Mouse (Mus musculus) lung, embryonic 14.5 days (tissue): ENCODE results near the gene Rhoh. TPM values are rescaled to one million over a fixed set of nuclear protein-coding genes. Genes with fewer than 3 reads are reported as not detected.

ENCODE experiments used
- ATAC-seq: fragments of 200-750 bp; cut with Nextera tagmentation; 2 replicates; pipeline ENCODE4 v1.8.0; 2017; ENCODE audit warnings: mild to moderate bottlenecking, moderate TSS enrichment, moderate library complexity; ENCODE audit not compliant: insufficient read depth
- DNase-seq: peaks from one replicate; pipeline ENCODE4 v3.0.0-alpha.2; 2015
- H3K27ac ChIP-seq: fragments of 300-500 bp; sonication (generic); 2 replicates; pipeline ENCODE4 v1.5.1; 2014; ENCODE audit warnings: low read depth, mild to moderate bottlenecking, moderate library complexity
- H3K27me3 ChIP-seq: fragments of 300-500 bp; sonication (generic); 2 replicates; pipeline ENCODE4 v1.6.1; 2014; ENCODE audit warnings: low read length, control low read depth; ENCODE audit not compliant: insufficient read depth
- H3K36me3 ChIP-seq: fragments of 300-500 bp; sonication (generic); 2 replicates; pipeline ENCODE4 v1.6.1; 2014; ENCODE audit warnings: control low read depth; ENCODE audit not compliant: insufficient read depth
- H3K4me1 ChIP-seq: fragments of 300-500 bp; sonication (generic); 2 replicates; pipeline ENCODE4 v1.6.1; 2014; ENCODE audit warnings: antibody characterized with exemption, control low read depth; ENCODE audit not compliant: insufficient read depth
- H3K4me2 ChIP-seq: fragments of 300-500 bp; sonication (generic); 2 replicates; pipeline ENCODE4 v1.6.1; 2014; ENCODE audit warnings: mild to moderate bottlenecking
- H3K4me3 ChIP-seq: fragments of 300-500 bp; sonication (generic); 2 replicates; pipeline ENCODE4 v1.5.1; 2014; ENCODE audit warnings: low read depth, low read length
- H3K9ac ChIP-seq: fragments of 300-500 bp; sonication (generic); 2 replicates; pipeline ENCODE4 v1.6.1; 2014
- H3K9me3 ChIP-seq: fragments of 300-500 bp; sonication (generic); 2 replicates; pipeline ENCODE4 v1.6.1; 2016; ENCODE audit warnings: low read depth, low read length, control low read depth
- CTCF ChIP-seq: IDR thresholded peaks from 2 replicates; pipeline ENCODE4 v1.5.1; 2016; ENCODE audit warnings: antibody characterized with exemption, low read depth
- WGBS: fragments of 180-500 bp; shearing (Covaris S2); extraction: QIAGEN DNeasy Blood & Tissue Kit; methylation state at CpG from one replicate; pipeline ENCODE4 v1.1.7; 2014; 5-methylcytosine and 5-hydroxymethylcytosine counted together
- polyA plus RNA-seq: library from polyadenylated mRNA; unstranded; fragments of >200 nt; fragmentation: Nextera tagmentation; extraction: Ambion mirVana; gene quantifications from 2 replicates; pipeline ENCODE4 v1.2.1, GENCODE M21; 2014

Rhoh gene
- polyA plus RNA-seq, 1 experiment from 2014 or later: 0.76 TPM

DNA sequence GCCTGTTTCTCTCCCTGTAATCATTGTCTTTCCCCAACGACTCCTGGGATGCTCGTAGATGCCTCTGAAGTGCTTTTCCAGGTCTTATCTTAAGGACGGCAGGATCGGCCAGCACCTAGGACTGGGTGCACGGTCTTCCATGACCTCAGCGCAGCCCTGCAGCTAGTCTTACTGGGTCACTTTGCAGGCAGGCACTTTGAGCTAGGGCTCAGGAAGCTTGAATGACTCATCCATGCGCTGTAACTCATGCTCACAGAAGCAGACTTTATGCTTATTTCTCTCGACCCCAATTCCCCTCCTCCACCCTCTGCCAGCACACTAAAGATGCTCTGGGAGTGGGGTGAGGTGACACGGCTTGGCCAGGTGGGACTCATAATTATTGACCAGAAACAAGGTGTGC is 41.8 kb downstream of the Rhoh start:
- no peaks in the 10 kb centered on the region for H3K27me3 ChIP-seq
- H3K4me1 ChIP-seq: no peaks in the 10 kb centered on the region
- no peak overlapping the region for H3K4me3 ChIP-seq
- no peak overlapping the region for H3K9ac ChIP-seq
- peaks cover 16% of the 10 kb centered on the region; the same call in 1 of the 2 replicates for H3K9me3 ChIP-seq
- 80% methylated on average over 9 of the region's 9 CpGs for WGBS
- H3K36me3 ChIP-seq: no peaks in the 10 kb centered on the region
- DNase-seq (no peak), ATAC-seq (no peak)
- H3K27ac ChIP-seq: no peak overlapping the region
- TF ChIP-seq CTCF: no peak
- no peak overlapping the region for H3K4me2 ChIP-seq

GRCm38 (mm10) chr5:65904476-65904875 is 43.5 kb downstream of the Rhoh start:
- no peak for TF ChIP-seq CTCF
- H3K9ac ChIP-seq: no peak overlapping the region
- ATAC-seq: no peak
- WGBS: 92% methylated on average over 4 of the region's 4 CpGs
- no peak overlapping the region for H3K4me3 ChIP-seq
- H3K9me3 ChIP-seq: peaks cover 16% of the 10 kb centered on the region; the same call in 1 of the 2 replicates
- H3K27me3 ChIP-seq: no peaks in the 10 kb centered on the region
- no peaks in the 10 kb centered on the region for H3K4me1 ChIP-seq
- no peak for DNase-seq
- H3K36me3 ChIP-seq: no peaks in the 10 kb centered on the region
- no peak overlapping the region for H3K4me2 ChIP-seq
- H3K27ac ChIP-seq: no peak overlapping the region

DNA sequence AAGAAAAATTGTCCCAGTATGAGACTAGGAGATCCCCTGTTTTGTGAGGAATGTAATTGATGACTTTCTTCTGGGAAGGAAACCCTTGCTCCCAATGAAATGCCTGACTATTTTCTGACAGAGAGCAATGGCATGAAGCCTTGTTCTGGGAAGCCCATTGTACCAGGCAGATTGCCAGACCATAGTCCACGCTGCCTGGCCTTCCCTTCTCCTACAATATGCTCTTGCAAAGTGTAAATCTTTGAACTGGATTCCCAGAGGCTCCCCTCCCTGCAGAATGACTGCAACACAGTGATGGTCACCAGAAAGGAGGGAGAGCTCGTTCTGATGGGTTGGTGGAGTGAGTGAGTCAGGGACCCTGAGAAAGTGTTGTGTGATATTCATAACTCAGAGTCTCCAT is 47.7 kb downstream of the Rhoh start:
- Histone ChIP-seq H3K36me3 (no peaks in the 10 kb centered on the region), H3K27me3 (no peaks in the 10 kb centered on the region), H3K9me3 (peaks cover 8% of the 10 kb centered on the region; the same call in 1 of the 2 replicates), H3K4me2 (no peak overlapping the region), H3K27ac (no peak overlapping the region), H3K9ac (no peak overlapping the region), H3K4me1 (no peaks in the 10 kb centered on the region), H3K4me3 (no peak overlapping the region)
- DNase-seq (no peak), ATAC-seq (no peak)
- TF ChIP-seq CTCF: no peak
- 55% methylated on average over 2 of the region's 2 CpGs for WGBS

DNA sequence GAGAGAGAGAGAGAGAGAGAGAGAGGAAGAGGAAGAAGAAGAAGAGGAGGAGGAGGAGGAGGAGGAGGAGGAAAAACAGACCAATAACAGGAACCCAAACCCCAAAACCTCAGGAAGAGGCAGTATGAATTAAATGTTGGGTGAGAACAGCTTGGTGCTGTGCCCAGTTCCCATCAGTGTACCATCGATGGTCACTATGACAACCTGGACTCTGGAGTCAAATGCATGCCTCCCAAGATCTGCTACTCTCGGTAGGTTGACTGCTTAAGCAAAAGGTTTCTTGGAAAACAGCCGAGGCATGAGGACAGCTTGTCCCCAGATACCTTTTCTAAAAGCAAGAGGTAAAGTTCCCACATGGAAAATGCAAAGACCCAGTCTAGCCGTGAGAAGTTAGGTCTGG is 48.3 kb downstream of the Rhoh start:
- DNase-seq: no peak
- no peak for TF ChIP-seq CTCF
- no peak overlapping the region for H3K4me3 ChIP-seq
- no peak for ATAC-seq
- no peaks in the 10 kb centered on the region for H3K4me1 ChIP-seq
- 80% methylated on average over 4 of the region's 4 CpGs for WGBS
- no peak overlapping the region for H3K9ac ChIP-seq
- H3K27ac ChIP-seq: no peak overlapping the region
- peaks cover 8% of the 10 kb centered on the region; the same call in 1 of the 2 replicates for H3K9me3 ChIP-seq
- no peaks in the 10 kb centered on the region for H3K36me3 ChIP-seq
- no peaks in the 10 kb centered on the region for H3K27me3 ChIP-seq
- no peak overlapping the region for H3K4me2 ChIP-seq

- Histone ChIP-seq H3K27me3 (no peaks in the 10 kb centered on the region), H3K4me1 (no peaks in the 10 kb centered on the region), H3K36me3 (no peaks in the 10 kb centered on the region), H3K27ac (no peak overlapping the region), H3K4me2 (no peak overlapping the region), H3K4me3 (no peak overlapping the region), H3K9me3 (0 out of 2 replicates have a peak, but pooled peaks cover under 1% of the 10 kb centered on the region), H3K9ac (no peak overlapping the region)
- no peak for ATAC-seq
- DNase-seq: no peak
- WGBS: 66% methylated on average over 4 of the region's 4 CpGs
- TF ChIP-seq CTCF: no peak
Observed at GRCm38 (mm10) chr5:65910398-65910797, 49.4 kb downstream of the Rhoh start.

- Histone ChIP-seq H3K4me1 (no peaks in the 10 kb centered on the region), H3K4me2 (no peak overlapping the region), H3K27me3 (no peaks in the 10 kb centered on the region), H3K9ac (no peak overlapping the region), H3K36me3 (no peaks in the 10 kb centered on the region), H3K4me3 (no peak overlapping the region), H3K9me3 (no peaks in the 10 kb centered on the region), H3K27ac (no peak overlapping the region)
- 73% methylated on average over 7 of the region's 7 CpGs for WGBS
- TF ChIP-seq CTCF: no peak
- ATAC-seq (no peak), DNase-seq (no peak)
Observed at GRCm38 (mm10) chr5:65911676-65912075, 50.7 kb downstream of the Rhoh start.

DNA sequence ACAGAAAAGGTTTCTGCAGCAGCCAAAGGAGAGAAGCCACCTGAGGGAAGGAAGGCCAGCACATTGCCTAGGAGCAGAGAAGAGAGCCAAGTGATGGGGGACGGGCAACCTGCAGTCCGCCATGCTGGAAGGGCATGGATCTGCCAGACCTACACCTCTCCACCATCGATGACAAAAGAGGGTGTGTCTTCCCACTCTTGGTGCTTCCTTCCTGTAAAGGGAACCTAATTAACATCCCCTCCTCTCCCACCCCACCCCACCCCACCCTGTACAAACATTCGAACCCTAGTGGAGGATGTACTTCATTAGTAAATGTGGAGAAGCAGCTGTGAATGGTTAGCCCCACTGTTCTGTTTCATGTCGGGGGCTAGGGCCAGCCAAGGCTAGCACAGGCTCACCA is 51.2 kb downstream of the Rhoh start:
- TF ChIP-seq CTCF: no peak
- no peak overlapping the region for H3K27ac ChIP-seq
- H3K4me2 ChIP-seq: no peak overlapping the region
- no peaks in the 10 kb centered on the region for H3K9me3 ChIP-seq
- WGBS: 84% methylated on average over 5 of the region's 5 CpGs
- no peaks in the 10 kb centered on the region for H3K4me1 ChIP-seq
- no peaks in the 10 kb centered on the region for H3K27me3 ChIP-seq
- no peak overlapping the region for H3K4me3 ChIP-seq
- DNase-seq: no peak
- ATAC-seq: no peak
- H3K36me3 ChIP-seq: no peaks in the 10 kb centered on the region
- H3K9ac ChIP-seq: no peak overlapping the region

DNA sequence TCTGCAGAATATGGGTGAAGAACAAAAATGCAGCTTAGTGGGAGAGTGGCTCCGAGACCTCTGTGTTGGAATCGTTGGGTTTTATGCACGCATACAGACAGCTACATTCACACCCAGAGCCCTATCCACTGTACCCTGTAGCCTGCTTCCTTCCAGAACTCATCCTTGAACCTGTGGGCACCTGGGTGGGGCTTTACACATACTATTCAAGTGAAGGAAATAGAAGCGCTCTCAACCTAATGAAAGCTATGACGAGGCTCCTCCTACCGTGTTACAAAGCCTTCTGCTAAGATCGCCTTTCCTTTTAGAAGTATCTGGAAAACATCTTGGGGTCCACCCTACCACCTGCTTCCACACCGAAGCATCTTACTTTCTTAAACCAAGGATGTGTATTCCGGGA is 52.1 kb downstream of the Rhoh start:
- no peak overlapping the region for H3K4me2 ChIP-seq
- DNase-seq: no peak
- 88% methylated on average over 9 of the region's 9 CpGs for WGBS
- no peak for ATAC-seq
- no peaks in the 10 kb centered on the region for H3K36me3 ChIP-seq
- H3K27me3 ChIP-seq: no peaks in the 10 kb centered on the region
- H3K9ac ChIP-seq: no peak overlapping the region
- no peak overlapping the region for H3K27ac ChIP-seq
- H3K4me1 ChIP-seq: no peaks in the 10 kb centered on the region
- TF ChIP-seq CTCF: no peak
- no peaks in the 10 kb centered on the region for H3K9me3 ChIP-seq
- H3K4me3 ChIP-seq: no peak overlapping the region
